Comparison of ENCODE assay signal across 17 mouse cellular contexts in genomic region chr3:145105076-145105772, GRCm38 (mm10). TPM values are rescaled to one million over a fixed set of nuclear protein-coding genes. Genes with fewer than 3 reads are reported as not detected.
DNase-seq lines count a peak whose midpoint lies in the region; ATAC-seq lines count a peak whose summit lies in the region.
"Had no signal": no experiment of that assay in that cellular context is flagged by ENCODE, and none has a peak within 500 bp of the region (broad histone marks: within the 10 kb centered on the region; RNA-seq: fewer than 3 reads in every experiment).

No protein-coding gene starts in this region.

- 76% methylated on average over 5 of the region's 5 CpGs for WGBS in heart, embryonic 12.5 days

- H3K27ac ChIP-seq in heart, embryonic 12.5 days (ENCODE audit: poor library complexity, severe bottlenecking) = no peak overlapping the region
- H3K27ac ChIP-seq: heart, embryonic 13.5 days; hindbrain, embryonic 14.5 days; midbrain, embryonic 15.5 days; neural tube, embryonic 12.5 days had no signal

- DNase-seq in heart, postnatal 4 days = peak; percentile 25
- DNase-seq in retina, postnatal 1 day = peak; percentile 5
- no peak for DNase-seq in retina, embryonic 14.5 days (ENCODE audit: low spot score)
- DNase-seq in gastrocnemius, postnatal 10 days = peak; percentile 37
- DNase-seq in splenic B cell, adult 2 months (ENCODE audit: low read depth, low spot score) = peak; percentile 9
- no peak for DNase-seq in cerebellum, adult 8-10 months
- DNase-seq in thymus, postnatal 4 days = no peak
- DNase-seq: adrenal gland, postnatal 14 days; kidney, adult 11 months; thymus, postnatal 36 days had no signal

- no peaks in the 10 kb centered on the region for H3K27me3 ChIP-seq in heart, embryonic 12.5 days (replicated peaks)
- no peaks in the 10 kb centered on the region for H3K27me3 ChIP-seq in splenic B cell, adult 2 months (ENCODE audit: control insufficient read depth, insufficient read depth, low read length, poor library complexity, severe bottlenecking)
- H3K27me3 ChIP-seq: heart, embryonic 13.5 days; midbrain, embryonic 15.5 days; neural tube, embryonic 12.5 days had no signal

- ATAC-seq in heart, embryonic 12.5 days (ENCODE audit: insufficient number of reproducible peaks, low FRiP score) = no peak
- ATAC-seq: midbrain, embryonic 15.5 days had no signal

- H3K4me3 ChIP-seq in heart, embryonic 12.5 days = no peak overlapping the region
- H3K4me3 ChIP-seq: erythroblast, embryonic 14.5 days; heart, embryonic 13.5 days; midbrain, embryonic 15.5 days; neural tube, embryonic 12.5 days had no signal

- H3K9ac ChIP-seq in heart, embryonic 12.5 days = no peak overlapping the region
- H3K9ac ChIP-seq: heart, embryonic 13.5 days; hindbrain, embryonic 14.5 days; midbrain, embryonic 15.5 days; neural tube, embryonic 12.5 days had no signal

- H3K4me2 ChIP-seq in heart, embryonic 12.5 days = no peak overlapping the region
- H3K4me2 ChIP-seq: heart, embryonic 13.5 days; hindbrain, embryonic 14.5 days; midbrain, embryonic 15.5 days; neural tube, embryonic 12.5 days had no signal

- H3K36me3 ChIP-seq in heart, embryonic 12.5 days = no peaks in the 10 kb centered on the region
- no peaks in the 10 kb centered on the region for H3K36me3 ChIP-seq in splenic B cell, adult 2 months (ENCODE audit: control insufficient read depth, insufficient read depth, low read length, poor library complexity, severe bottlenecking)
- H3K36me3 ChIP-seq: heart, embryonic 13.5 days; midbrain, embryonic 15.5 days; neural tube, embryonic 12.5 days had no signal

- H3K9me3 ChIP-seq in heart, embryonic 12.5 days (replicated peaks) = 0 out of 2 replicates have a peak, but pooled peaks cover 6% of the 10 kb centered on the region
- H3K9me3 ChIP-seq: heart, embryonic 13.5 days; midbrain, embryonic 15.5 days; neural tube, embryonic 12.5 days had no signal

- peaks cover 13% of the 10 kb centered on the region for H3K4me1 ChIP-seq in heart, embryonic 12.5 days (replicated peaks)
- H3K4me1 ChIP-seq: midbrain, embryonic 15.5 days; neural tube, embryonic 12.5 days had no signal

RNA-seq across cellular contexts. Expression of gene Clca2, which starts 6.0 kb away (rescaled TPM):
- total RNA-seq in heart, postnatal 4 days (2021) = under 1 TPM in 1 of 2 experiments, not detected in 1; 0.48 TPM
- 0.05 and 0.06 TPM in 2 replicates for polyA plus RNA-seq in heart, embryonic 12.5 days (2016; fragmentation: Nextera tagmentation; extraction: Ambion mirVana)
- 1 to 10 TPM in 1 of 2 experiments, under 1 TPM in 1; 0.70 to 1.6 TPM for total RNA-seq in gastrocnemius, postnatal 10 days (2021)
- polyA plus RNA-seq: erythroblast, embryonic 14.5 days; liver, embryonic 16.5 days had no signal

RNA-seq across cellular contexts. Expression of gene Odf2l, which starts 13.2 kb away (rescaled TPM):
- 10 to 100 TPM; 13.8 to 18.9 TPM for total RNA-seq in heart, postnatal 4 days (2021)
- 13.0 and 15.6 TPM in 2 replicates for polyA plus RNA-seq in heart, embryonic 12.5 days (2016; fragmentation: Nextera tagmentation; extraction: Ambion mirVana)
- total RNA-seq in gastrocnemius, postnatal 10 days (2021) = 10 to 100 TPM in 1 of 2 experiments, 1 to 10 TPM in 1; 5.9 to 15.5 TPM

Comparison
In these comparisons a context has a peak if more than half of its experiments do, and no peak if none do; other contexts are left out.
1. DNase-seq: peak in heart, postnatal 4 days (single experiment), retina, postnatal 1 day (single experiment), gastrocnemius, postnatal 10 days (single experiment) and splenic B cell, adult 2 months (single experiment); none in retina, embryonic 14.5 days (single experiment), cerebellum, adult 8-10 months (single experiment) and thymus, postnatal 4 days (single experiment).